Mouse (Mus musculus): ENCODE measurements around the gene Plpp2.

The Plpp2 gene

DNA sequence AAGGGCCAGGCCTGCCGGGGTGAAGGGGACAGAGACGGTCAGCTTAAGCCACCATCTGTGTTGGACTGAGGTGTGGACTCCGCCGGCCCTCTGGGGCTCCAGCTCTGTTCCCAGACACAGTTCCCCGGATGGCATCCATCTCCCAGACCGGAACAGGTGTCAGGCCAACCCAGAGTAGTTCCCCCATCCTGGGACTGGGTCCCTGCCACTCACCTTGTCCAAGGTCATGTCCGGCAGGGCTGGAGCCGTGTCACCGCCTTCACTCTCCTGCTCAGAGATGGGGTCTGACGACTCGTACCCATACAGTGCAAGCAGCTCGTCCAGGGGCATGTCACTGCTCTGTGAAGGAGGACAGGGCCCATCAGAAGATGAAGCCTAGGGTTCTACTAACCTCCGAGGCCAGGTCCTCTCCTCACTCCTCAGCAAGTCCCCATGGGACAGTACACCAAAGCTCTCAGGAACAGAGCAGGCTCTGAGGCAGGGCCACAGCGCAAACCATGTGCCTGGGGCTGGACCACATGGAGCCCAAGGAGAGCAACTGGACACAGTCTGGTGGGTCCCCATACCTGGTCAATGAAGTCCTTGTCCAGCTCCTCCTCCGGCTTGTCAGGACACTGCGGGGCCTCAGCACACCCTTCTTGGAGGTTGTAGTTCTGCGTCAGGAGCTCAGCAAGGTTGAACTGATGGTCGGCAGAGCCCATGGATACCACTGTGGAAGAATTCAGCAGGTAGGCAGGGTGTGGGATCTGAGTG is 15.6 kb upstream of the Plpp2 start:
- peak in 1 of 2 experiments; percentile 2 for DNase-seq

DNA sequence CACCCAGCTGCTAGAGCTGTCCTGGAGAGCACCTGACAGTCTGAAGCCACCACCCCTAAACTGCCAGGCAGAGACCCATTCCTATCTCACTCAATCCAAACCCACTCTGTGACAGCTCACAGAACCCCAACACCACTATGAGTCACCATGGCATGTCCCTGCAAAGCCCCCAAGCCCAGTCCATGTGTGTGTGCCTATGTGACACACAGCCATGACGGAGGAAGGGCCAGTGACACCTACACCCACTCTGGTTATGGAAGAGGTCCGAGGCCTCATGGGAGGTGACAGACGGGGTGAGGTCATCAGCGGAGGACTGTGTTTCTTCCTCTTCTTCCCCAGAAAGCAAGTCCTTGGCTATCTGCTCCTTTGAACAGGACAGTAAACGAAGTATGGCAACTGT is 14.9 kb upstream of the Plpp2 start:
- peak in 1 of 2 experiments; percentile 2 for DNase-seq

DNA sequence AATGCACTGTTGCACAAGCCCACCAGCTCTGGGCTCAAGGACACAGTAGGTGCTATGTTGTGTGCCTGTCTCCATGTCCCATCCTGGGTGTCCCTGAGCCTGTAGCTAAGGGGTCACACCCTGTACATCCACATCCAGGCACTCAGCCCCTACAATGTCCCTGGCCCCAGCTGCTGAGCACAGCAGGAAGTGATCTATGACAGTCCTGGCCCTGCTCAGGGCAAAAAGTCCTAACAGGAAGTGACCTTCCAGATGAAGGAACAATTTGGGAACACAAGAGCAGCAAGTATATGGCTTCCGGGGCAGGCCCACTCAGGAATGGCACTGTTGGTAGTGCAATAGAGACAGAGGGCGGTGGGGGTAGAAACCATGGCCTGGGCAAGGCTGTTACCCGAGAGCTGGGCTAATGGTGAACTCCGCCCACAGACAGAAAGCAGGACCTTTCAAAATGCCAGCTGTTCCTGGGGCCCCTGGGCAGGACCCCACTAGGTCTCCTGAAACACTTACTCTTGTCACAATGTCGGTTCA is 13.6 kb upstream of the Plpp2 start:
- DNase-seq = peak in 1 of 2 experiments; percentile 4

GRCm38 (mm10) chr10:79546483-79546882 is 12.9 kb upstream of the Plpp2 start:
- peak in 1 of 2 experiments; percentile 1 for DNase-seq

- no peak for DNase-seq
These were observed 12.3 kb upstream of the Plpp2 start for GRCm38 (mm10) chr10:79545891-79546290.

- DNase-seq = no peak
These were observed 11.0 kb upstream of the Plpp2 start for GRCm38 (mm10) chr10:79544631-79545030.

DNA sequence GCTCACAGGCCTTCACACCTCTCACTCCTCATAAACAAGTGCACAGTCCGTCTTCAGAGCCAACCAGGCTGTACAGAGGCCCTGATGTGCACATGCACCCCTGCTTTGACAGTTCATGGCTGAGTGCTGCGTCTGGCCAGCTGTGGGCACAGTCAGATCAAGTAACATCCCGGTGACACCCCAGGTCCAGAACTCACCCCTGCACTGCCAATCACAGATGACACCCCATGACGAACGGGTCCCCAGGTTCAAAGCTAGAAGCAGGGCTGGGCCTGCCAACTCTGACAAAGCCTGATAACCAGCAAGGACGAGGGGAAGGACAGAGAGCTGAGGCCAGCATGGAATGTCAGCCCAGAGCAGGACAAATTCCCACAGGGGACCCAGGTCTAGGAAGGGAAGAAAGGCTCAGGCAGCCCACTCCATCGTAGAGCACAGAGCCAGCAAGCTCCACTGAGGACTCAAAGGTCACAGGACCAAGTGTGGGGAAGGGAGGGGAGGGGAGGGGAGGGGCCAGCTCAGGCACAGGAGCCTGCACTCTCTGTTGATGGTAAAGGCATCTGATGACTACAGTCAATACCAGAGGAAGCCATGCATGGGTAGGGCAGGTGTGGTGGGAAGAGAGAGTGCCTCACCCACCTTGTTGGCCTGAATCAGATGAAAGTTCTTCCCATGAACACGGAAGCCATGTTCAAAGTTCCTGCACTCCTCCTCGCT is 10.4 kb upstream of the Plpp2 start:
- DNase-seq = peak in 1 of 2 experiments; percentile 2

- DNase-seq = peak in 1 of 2 experiments; percentile 1
These were observed 8.6 kb upstream of the Plpp2 start for GRCm38 (mm10) chr10:79542171-79542570.

DNA sequence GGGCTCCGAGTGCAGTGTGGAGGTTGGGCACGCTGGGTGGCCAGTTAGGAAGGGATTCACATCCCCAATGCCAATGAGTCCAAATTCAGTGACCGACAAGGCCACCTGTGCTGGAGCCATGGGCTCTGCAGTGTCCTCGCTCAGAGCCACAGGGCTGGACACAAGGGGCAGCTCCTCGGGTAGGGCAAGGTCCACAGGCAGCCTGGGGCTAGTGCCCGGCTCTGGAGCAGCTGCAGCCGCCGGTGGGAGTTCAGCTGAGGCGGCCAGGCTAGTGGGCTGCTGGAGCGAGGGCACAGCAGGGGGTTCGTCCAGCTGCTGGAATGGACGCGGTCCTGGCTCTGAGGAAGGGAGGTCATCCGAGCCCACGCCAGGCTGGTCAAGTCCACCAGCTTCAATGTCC is 7.9 kb upstream of the Plpp2 start:
- DNase-seq = peak in 1 of 2 experiments; percentile 2

- peak in 1 of 2 experiments; percentile 1 for DNase-seq
These were observed 7.2 kb upstream of the Plpp2 start for GRCm38 (mm10) chr10:79540746-79541145.

- DNase-seq = peak in 1 of 2 experiments; percentile 1
These were observed 6.3 kb upstream of the Plpp2 start for GRCm38 (mm10) chr10:79539701-79540495.

DNA sequence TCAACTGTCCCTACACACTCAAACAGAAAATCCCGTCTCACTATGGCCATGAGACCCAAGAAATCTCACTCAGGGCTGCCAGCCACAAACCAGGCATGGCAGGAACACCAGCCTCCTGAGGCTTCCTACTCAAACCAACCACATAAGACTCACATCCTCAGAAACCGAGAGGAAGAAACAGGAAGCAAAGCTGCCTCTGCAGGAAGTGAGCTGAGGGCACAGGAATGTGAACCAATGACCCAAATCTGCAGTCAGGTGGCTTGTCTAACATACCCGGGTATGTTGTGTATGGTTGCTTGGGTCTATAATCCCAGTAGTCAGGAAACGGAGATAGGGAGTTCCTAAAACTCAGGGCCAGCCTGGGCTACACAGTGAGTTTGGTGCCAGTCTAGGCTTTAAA is 5.3 kb upstream of the Plpp2 start:
- DNase-seq = no peak

DNA sequence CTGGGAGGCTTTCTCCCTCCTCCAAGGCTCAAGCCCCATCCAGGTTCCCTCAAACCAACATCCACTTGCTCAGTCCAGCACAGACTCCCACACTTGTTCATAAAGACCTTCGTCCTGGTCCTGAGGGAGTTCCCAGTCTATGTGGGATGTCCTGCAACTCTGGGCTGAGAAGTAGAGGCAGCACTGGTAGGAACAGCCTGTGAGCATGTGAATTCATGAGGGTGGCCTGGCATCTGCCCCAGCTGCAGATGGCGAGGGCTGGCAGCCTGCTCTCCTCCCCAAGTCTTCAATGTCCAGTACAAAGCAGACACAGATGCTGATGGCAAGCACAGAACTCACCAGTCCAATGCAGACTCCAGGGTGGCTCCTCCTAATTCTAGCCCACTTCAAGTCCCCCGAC is 4.7 kb upstream of the Plpp2 start:
- peak in 1 of 2 experiments; percentile 1 for DNase-seq

DNA sequence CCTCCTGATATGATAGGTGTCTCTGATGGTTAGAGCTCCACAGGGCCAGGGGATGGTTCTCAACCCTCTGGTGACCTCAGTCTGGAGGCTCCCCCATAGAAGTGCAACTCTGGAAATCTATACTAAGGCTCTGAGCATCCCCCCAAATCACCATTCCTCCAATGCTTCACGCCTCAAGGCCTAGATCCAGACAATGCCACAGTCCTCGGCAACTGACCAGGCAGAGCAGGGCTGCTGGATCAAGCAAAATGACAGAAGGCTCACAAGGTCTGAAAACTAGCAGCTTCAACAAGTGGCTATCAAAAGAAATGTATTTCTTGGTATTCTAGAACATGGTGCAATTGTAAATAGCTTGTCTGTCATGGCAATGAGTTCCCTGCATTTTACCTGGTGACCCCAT is 4.2 kb upstream of the Plpp2 start:
- DNase-seq = no peak

DNA sequence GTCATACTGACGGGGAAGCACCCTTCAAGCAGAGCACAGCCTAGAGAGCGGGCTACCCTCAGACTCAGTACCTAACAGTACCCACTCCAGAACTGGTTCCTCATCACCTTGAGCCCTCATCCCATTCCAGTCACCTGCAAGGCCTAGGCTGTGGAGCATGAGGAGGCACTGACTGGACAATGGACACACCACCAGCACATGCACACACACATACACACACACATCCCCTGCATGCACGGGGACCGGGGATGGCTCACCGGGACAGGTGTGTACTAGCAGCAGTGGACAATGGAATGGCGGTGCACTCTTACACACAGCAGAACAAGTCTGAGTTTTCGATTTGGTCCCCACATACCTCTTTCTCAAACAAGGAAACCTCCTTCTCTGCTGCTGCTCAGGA is 3.7 kb upstream of the Plpp2 start:
- no peak for DNase-seq

- peak in 1 of 2 experiments; percentile 1 for DNase-seq
These were observed 3.0 kb upstream of the Plpp2 start for GRCm38 (mm10) chr10:79536461-79537080.

- peak in 1 of 2 experiments; percentile 1 for DNase-seq
These were observed 1.8 kb upstream of the Plpp2 start for GRCm38 (mm10) chr10:79535431-79535830.

GRCm38 (mm10) chr10:79534426-79534825 is 830 bp upstream of the Plpp2 start:
- DNase-seq = peak in 1 of 2 experiments; percentile 2

GRCm38 (mm10) chr10:79532678-79533077 is 918 bp downstream of the Plpp2 start:
- peak in 1 of 2 experiments; percentile 8 for DNase-seq

DNA sequence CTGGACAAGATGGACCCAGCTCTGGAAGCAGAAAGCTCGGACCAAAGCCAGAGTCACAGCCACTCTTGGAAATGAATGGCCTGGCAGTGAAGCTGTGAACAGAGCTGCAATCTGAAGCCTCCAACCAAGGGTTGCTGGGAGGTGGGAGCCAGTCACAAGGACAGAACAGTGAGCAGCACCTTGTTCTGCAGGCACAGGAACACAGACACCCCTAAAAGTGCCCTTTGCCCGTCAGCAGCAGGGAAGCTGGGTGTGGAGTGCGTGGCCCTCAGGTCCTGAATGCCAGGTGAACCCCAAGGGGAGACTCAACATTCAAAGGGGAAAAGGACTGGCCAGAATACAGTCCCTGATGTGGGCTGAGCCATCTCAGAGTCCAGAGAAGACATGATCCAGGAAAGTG is 2.0 kb downstream of the Plpp2 start:
- DNase-seq = no peak

- DNase-seq = no peak
These were observed 2.9 kb downstream of the Plpp2 start for GRCm38 (mm10) chr10:79530721-79531120.

DNA sequence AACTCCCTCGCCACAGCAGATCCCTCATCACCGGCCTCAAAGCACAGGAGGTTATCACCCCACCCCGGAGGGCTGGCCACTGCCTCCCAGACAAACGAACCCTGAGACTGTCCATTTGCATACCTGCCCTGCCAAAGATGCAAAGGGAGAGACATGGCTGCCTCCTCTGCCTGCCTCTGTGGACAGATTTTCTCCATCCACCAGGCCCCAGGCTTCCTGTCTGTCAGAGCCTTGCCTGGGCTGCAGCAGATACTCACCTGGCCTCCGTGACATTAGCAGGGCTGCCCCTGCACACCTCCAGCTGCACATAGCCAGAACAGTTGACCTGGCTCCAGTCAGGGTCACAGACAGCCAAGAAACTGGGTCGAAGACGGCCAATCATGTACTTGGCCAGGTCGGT is 3.4 kb downstream of the Plpp2 start:
- DNase-seq = no peak

DNA sequence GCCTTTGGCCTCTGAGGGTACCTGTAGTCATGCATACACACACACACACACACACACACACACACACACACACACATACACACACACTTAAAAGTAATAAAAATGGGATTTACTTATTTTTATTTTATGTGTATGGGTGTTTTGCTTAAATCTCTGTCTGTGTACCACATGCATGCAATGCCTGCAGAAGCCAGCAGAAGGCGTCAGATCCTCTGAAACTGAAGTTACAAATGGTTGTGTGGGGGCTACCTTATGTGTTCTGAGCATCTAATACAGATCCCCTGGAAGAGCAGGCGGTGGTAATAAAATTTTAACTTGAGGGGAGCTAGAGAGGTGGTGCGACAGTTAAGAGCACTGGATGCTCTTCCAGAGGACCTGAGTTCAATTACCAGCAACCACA is 5.5 kb downstream of the Plpp2 start:
- DNase-seq = no peak
